Mouse (Mus musculus) right cerebral cortex, adult 18-20 months (tissue): ENCODE data around the gene Gm10282.

Source experiments
- DNase-seq: peaks from one replicate; pipeline ENCODE4 v3.0.0; 2022; ENCODE audit warnings: mixed read lengths

The Gm10282 gene

GRCm38 (mm10) chr8:72305210-72305905 is at the start of gene Gm10282:
Gene Gm10282 (minus strand): TSS chr8:72305260.
- no peak for DNase-seq

- DNase-seq = peak; percentile 41
Measured at GRCm38 (mm10) chr8:72354272-72354671, 49.2 kb upstream of the Gm10282 start.

- DNase-seq = no peak
Measured at GRCm38 (mm10) chr8:72353700-72354045, 48.6 kb upstream of the Gm10282 start.

DNA sequence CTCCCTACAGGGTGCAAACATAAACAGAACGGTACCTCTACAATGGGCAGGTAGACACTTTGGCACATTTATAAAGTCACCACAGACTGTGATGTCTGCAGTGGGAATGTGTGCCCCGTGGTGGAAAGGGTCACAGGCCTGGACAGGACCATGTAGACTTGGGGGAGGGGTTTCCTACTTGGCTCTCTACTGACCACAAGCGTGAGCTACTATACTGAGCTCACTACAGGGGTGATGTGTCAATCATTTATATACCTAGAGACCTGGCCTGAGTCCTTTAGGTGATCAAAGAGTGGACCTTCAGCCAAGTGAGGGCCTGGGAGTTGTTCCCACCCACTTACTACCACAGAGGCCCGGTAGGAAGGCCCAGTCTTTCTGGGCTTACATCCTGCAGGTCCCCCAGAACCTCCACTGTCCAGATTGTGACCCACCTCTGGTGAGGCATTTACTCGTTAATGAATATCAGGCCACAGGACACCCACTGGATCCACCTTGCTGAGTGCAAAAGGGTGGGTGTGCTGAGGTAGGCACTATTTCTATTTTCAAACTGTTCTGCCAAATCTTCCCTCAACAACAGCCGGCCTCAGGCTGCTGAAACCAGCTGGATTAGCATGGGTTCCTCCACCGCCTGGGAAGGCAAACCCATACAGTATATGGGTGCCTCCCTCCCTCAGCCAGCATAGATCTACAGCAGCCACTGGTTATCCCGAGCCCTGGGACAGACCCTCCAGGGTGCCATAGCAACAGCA is 48.1 kb upstream of the Gm10282 start:
- DNase-seq = no peak

GRCm38 (mm10) chr8:72351405-72352005 is 46.4 kb upstream of the Gm10282 start:
- DNase-seq = no peak

DNA sequence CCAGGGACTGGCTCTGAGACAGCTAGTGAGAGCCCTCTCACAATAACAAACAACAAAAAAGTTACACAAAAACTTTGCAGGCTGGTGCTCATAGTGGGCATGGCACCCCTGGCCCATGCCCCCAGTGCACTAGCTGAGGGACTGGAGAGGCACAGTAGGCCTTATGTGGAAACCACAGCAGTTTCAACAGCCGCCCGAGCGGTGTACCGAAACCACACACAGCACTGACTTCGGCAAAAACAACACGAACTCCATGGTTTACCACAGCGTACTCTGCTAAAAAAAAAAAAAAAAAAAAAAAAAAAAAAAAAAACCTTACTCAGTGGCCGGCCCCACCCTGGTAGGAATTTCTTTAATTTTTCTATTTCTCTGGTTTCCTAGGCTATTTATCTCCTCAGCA is 45.7 kb upstream of the Gm10282 start:
- DNase-seq = no peak

GRCm38 (mm10) chr8:72349838-72350237 is 44.8 kb upstream of the Gm10282 start:
- DNase-seq = no peak

- no peak for DNase-seq
Measured at GRCm38 (mm10) chr8:72348956-72349355, 43.9 kb upstream of the Gm10282 start.

GRCm38 (mm10) chr8:72348114-72348513 is 43.1 kb upstream of the Gm10282 start:
- DNase-seq = no peak

GRCm38 (mm10) chr8:72347553-72347952 is 42.5 kb upstream of the Gm10282 start:
- DNase-seq = no peak

GRCm38 (mm10) chr8:72343725-72344124 is 38.7 kb upstream of the Gm10282 start:
- no peak for DNase-seq

GRCm38 (mm10) chr8:72342556-72343300 is 37.7 kb upstream of the Gm10282 start:
- DNase-seq = no peak

- DNase-seq = no peak
Measured at GRCm38 (mm10) chr8:72337034-72337433, 32.0 kb upstream of the Gm10282 start.

DNA sequence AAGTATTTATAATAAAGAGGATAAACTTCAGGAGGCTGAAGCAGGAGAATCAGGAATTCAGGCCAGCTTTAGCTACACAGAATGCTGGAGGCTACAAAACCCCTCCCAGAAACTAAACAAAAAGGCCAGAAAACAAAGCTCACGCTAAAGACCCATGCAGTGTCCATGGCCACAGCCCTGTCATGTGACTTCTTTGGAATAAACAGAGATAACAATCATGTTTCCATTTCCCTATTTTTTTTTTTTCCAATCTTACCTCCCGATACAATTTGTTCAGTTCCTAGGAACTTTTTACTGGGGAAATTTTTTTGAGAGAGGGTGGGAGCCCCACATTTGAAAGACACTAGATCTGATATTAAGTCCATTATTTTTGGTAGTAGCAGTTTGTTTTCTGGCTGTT is 31.2 kb upstream of the Gm10282 start:
- no peak for DNase-seq

GRCm38 (mm10) chr8:72334144-72334641 is 29.1 kb upstream of the Gm10282 start:
- no peak for DNase-seq

- DNase-seq = no peak
Measured at GRCm38 (mm10) chr8:72333429-72334143, 28.5 kb upstream of the Gm10282 start.

DNA sequence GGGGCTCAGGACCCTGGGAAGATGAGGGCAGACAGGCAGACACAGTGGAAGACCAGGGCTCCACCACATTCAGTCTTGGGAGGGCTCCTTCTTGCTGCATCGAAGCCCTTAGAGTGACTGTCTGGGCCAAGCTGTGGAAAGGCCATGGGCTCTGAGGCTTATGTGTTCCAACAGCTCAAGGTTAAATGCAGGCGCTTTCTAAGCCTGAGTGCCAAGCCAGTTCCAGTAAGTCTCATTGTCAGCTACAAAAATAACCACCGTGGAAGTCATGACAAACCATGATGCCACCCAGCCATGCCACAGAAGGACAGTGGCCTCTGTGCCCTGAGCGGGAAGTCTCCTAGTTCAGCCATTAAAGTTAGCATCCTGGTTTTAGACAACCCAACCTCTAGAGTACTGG is 26.6 kb upstream of the Gm10282 start:
- no peak for DNase-seq

- DNase-seq = no peak
Measured at GRCm38 (mm10) chr8:72330806-72331516, 25.9 kb upstream of the Gm10282 start.

DNA sequence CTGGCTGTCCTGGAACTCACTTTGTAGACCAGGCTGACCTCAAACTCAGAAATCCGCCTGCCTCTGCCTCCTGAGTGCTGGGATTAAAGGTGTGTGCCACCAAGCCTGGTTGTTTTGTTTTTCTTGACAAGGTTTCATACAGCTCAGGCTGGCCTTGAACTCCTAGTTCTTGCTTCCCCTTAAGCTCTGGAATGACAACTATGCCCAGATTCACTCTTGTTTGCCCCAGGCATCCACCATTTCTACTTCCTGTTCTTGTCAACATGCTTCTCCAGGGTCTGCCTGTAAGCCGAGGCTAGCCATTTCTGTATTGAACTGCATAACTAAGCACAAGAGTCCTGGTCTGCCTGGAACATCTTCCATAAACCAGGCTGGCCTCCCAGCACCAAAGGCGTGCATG is 24.1 kb upstream of the Gm10282 start:
- no peak for DNase-seq

DNA sequence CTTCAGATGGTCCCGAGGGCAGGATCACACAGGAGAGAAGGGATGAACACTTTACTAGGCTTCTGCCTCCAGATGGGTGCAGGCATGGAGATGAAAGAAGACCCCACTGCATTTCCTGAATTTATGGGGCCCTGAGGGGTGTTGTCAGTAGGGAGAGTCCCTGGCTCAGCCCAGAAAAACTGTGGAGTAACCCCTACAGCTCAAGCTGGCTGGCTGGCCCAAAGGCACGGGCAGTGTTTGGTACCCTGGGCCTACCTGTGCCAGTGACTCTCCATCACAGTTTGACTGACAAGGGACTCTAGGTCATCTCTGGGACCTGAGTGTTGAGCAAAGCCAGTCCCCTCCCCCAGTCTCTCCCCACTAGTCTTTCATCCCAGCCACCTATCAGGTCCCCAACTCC is 19.6 kb upstream of the Gm10282 start:
- no peak for DNase-seq

DNA sequence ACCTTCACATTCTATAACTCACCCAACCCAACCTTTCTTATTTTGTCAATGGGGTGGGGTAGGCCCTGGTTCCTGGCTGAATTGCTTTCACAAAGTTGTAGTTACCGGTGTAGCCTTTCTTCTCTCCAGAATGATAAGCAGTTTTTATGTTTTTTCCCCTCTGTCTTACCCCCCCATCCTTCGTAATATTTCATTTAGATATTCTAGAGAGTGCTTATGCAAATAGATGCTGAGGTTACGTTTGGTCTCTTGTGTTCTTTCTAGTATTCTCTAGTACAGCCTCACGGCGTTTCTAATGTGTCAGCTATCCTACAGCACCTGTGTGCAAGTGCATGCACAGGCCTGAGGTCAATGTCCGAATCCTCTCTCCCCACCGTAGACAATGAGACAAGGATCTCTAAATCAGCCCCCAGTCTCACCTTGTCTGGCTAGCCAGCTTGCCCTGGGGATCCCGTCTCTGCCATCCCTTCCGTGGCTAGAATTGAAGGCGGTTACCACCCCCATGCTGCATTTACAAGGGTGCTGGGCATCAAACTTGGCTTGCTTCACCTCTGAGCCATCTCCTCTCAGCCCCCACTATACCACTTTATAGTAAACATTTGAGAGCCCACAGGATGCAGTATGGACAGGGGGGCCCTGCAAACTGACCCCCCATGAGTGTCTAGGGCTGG is 19.1 kb upstream of the Gm10282 start:
- no peak for DNase-seq
